33 mouse cellular contexts compared by ENCODE assay signal in the genomic region with DNA sequence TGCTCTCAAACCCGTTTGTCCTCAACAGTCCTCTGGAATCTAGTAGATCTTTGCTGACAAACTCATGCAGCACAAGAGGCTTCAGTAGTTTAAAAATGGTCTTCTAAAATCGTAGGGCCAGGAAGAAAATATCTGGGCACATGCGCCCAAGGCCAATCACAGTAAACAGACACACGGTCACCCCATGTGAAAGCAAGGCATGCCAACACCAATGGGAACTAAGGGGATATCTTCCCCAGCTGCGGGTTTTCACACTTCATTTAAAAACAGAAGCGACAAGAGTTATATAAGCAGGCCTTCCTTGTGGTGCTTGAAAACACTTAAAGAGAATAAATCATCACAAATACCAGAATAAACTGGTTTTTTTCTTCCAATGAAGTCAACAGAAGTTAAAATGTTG.
DNase-seq lines count a peak whose midpoint lies in the region; ATAC-seq and TF ChIP-seq lines count a peak whose summit lies in the region.
"Had no signal": no experiment of that assay in that cellular context is flagged by ENCODE, and none has a peak within 500 bp of the region (broad histone marks: within the 10 kb centered on the region; RNA-seq: fewer than 3 reads in every experiment).

No protein-coding gene starts in this region.

- no peak for TF ChIP-seq CTCF in left cerebral cortex, adult 2 months (IDR thresholded peaks at IDR 0.05)

- peak overlapping the region; percentile 41; the same call in 1 of the 2 replicates for H3K27ac ChIP-seq in left cerebral cortex, adult 2 months
- H3K27ac ChIP-seq in midbrain, embryonic 11.5 days (ENCODE audit: low read depth, low read length) = no peak overlapping the region
- H3K27ac ChIP-seq in midbrain, embryonic 16.5 days (ENCODE audit: low read length) = no peak overlapping the region
- H3K27ac ChIP-seq: embryonic facial prominence, embryonic 10.5 days; embryonic facial prominence, embryonic 13.5 days; forebrain, embryonic 12.5 days; forebrain, embryonic 15.5 days; heart, embryonic 15.5 days; hindbrain, embryonic 10.5 days; hindbrain, embryonic 13.5 days had no signal

- no peaks in the 10 kb centered on the region for H3K9me3 ChIP-seq in midbrain, embryonic 11.5 days (ENCODE audit: control insufficient read depth, low read length)
- H3K9me3 ChIP-seq in midbrain, embryonic 16.5 days (replicated peaks; ENCODE audit: control insufficient read depth, low read length, poor library complexity, severe bottlenecking) = no peaks in the 10 kb centered on the region
- H3K9me3 ChIP-seq: embryonic facial prominence, embryonic 10.5 days; embryonic facial prominence, embryonic 13.5 days; forebrain, embryonic 12.5 days; forebrain, embryonic 15.5 days; G1E; heart, embryonic 12.5 days; heart, embryonic 15.5 days; hindbrain, embryonic 10.5 days; hindbrain, embryonic 13.5 days had no signal

- no peaks in the 10 kb centered on the region for H3K4me1 ChIP-seq in midbrain, embryonic 11.5 days (ENCODE audit: control insufficient read depth, insufficient read depth, low read length)
- no peaks in the 10 kb centered on the region for H3K4me1 ChIP-seq in midbrain, embryonic 16.5 days (ENCODE audit: control insufficient read depth, insufficient read depth, low read length)
- H3K4me1 ChIP-seq: embryonic facial prominence, embryonic 10.5 days; embryonic facial prominence, embryonic 13.5 days; forebrain, embryonic 12.5 days; forebrain, embryonic 15.5 days; heart, embryonic 15.5 days; hindbrain, embryonic 10.5 days; hindbrain, embryonic 13.5 days had no signal

- no peak for DNase-seq in frontal cortex, postnatal 25 days (ENCODE audit: low spot score in 2 of 2)
- peak in 1 of 2 experiments; percentile 10 for DNase-seq in left cerebral cortex, adult 2 months (ENCODE audit: extremely low spot score in 1 of 2, low spot score in 2 of 2)
- no peak for DNase-seq in left cerebral cortex, postnatal 10 days (ENCODE audit: extremely low spot score in 1 of 2, low spot score in 2 of 2)
- peak; percentile 45 for DNase-seq in midbrain, embryonic 11.5 days (ENCODE audit: low spot score, missing footprints)
- peak; percentile 52 for DNase-seq in brain, adult 2 months (ENCODE audit: low read depth, low spot score)
- DNase-seq in ovary, postnatal 14 days (ENCODE audit: low spot score) = no peak
- DNase-seq: adrenal gland, postnatal 10 days; adrenal gland, postnatal 36 days; B cell, adult 2 months; cerebellum, adult 11 months; cerebellum, adult 2 months; cerebellum, adult 9-11 months; cerebellum, postnatal 25 days; embryo, embryonic 11 days; gastrocnemius, postnatal 25 days; heart, adult 18-20 months; heart, postnatal 10 days; heart, postnatal 36 days had no signal

- no peak overlapping the region for H3K4me3 ChIP-seq in left cerebral cortex, adult 2 months
- H3K4me3 ChIP-seq in midbrain, embryonic 11.5 days (ENCODE audit: low read depth, low read length) = no peak overlapping the region
- H3K4me3 ChIP-seq in midbrain, embryonic 16.5 days (ENCODE audit: low read depth, low read length) = no peak overlapping the region
- H3K4me3 ChIP-seq: embryonic facial prominence, embryonic 10.5 days; embryonic facial prominence, embryonic 13.5 days; erythroblast, embryonic 14.5 days; forebrain, embryonic 12.5 days; forebrain, embryonic 15.5 days; heart, embryonic 12.5 days; heart, embryonic 15.5 days; hindbrain, embryonic 10.5 days; hindbrain, embryonic 13.5 days had no signal

- peak; percentile 68 for ATAC-seq in frontal cortex, adult (ENCODE audit: low TSS enrichment)
- no peak for ATAC-seq in midbrain, embryonic 11.5 days (ENCODE audit: low FRiP score)
- ATAC-seq in midbrain, embryonic 16.5 days = no peak
- ATAC-seq: forebrain, embryonic 15.5 days; hindbrain, embryonic 16.5 days; Patski had no signal

- H3K4me2 ChIP-seq in midbrain, embryonic 11.5 days = no peak overlapping the region
- H3K4me2 ChIP-seq in midbrain, embryonic 16.5 days (ENCODE audit: low read length) = no peak overlapping the region
- H3K4me2 ChIP-seq: embryonic facial prominence, embryonic 13.5 days; forebrain, embryonic 12.5 days; forebrain, embryonic 15.5 days; heart, embryonic 12.5 days; heart, embryonic 15.5 days; hindbrain, embryonic 13.5 days had no signal

- intact Hi-C loops in left cerebral cortex, adult 2 months (cut with DNase I) = no loop called here
- intact Hi-C loops in left cerebral cortex, postnatal 10 days (cut with DNase I) = no loop called here

- no peaks in the 10 kb centered on the region for H3K27me3 ChIP-seq in midbrain, embryonic 11.5 days (ENCODE audit: control insufficient read depth, insufficient read depth, low read length)
- H3K27me3 ChIP-seq in midbrain, embryonic 16.5 days (ENCODE audit: control insufficient read depth, insufficient read depth, low read depth, low read length) = no peaks in the 10 kb centered on the region
- H3K27me3 ChIP-seq: CH12.LX; embryonic facial prominence, embryonic 13.5 days; forebrain, embryonic 12.5 days; forebrain, embryonic 15.5 days; heart, embryonic 12.5 days; heart, embryonic 15.5 days; hindbrain, embryonic 13.5 days; Patski had no signal

- WGBS in midbrain, embryonic 11.5 days = 91% methylated on average over 6 of the region's 6 CpGs
- 86% methylated on average over 6 of the region's 6 CpGs for WGBS in midbrain, embryonic 16.5 days

- H3K36me3 ChIP-seq in midbrain, embryonic 11.5 days (ENCODE audit: control insufficient read depth, insufficient read depth, low read length) = no peaks in the 10 kb centered on the region
- no peaks in the 10 kb centered on the region for H3K36me3 ChIP-seq in midbrain, embryonic 16.5 days (ENCODE audit: control insufficient read depth, insufficient read depth, low read length)
- H3K36me3 ChIP-seq: embryonic facial prominence, embryonic 10.5 days; embryonic facial prominence, embryonic 13.5 days; forebrain, embryonic 12.5 days; forebrain, embryonic 15.5 days; G1E; heart, embryonic 12.5 days; heart, embryonic 15.5 days; hindbrain, embryonic 10.5 days; hindbrain, embryonic 13.5 days had no signal

- H3K9ac ChIP-seq in midbrain, embryonic 11.5 days (ENCODE audit: low read length) = no peak overlapping the region
- H3K9ac ChIP-seq in midbrain, embryonic 16.5 days (ENCODE audit: low read depth, low read length) = no peak overlapping the region
- H3K9ac ChIP-seq: embryonic facial prominence, embryonic 13.5 days; forebrain, embryonic 12.5 days; forebrain, embryonic 15.5 days; heart, embryonic 12.5 days; heart, embryonic 15.5 days; hindbrain, embryonic 13.5 days had no signal

Comparison
In these comparisons a context has a peak if more than half of its experiments do, and no peak if none do; other contexts are left out.
1. DNase-seq: peak in midbrain, embryonic 11.5 days (single experiment) and brain, adult 2 months (single experiment); none in frontal cortex, postnatal 25 days (0 of 2), left cerebral cortex, postnatal 10 days (0 of 2) and ovary, postnatal 14 days (single experiment).